ENCODE assay signal across 9 mouse cellular contexts in the genomic region with DNA sequence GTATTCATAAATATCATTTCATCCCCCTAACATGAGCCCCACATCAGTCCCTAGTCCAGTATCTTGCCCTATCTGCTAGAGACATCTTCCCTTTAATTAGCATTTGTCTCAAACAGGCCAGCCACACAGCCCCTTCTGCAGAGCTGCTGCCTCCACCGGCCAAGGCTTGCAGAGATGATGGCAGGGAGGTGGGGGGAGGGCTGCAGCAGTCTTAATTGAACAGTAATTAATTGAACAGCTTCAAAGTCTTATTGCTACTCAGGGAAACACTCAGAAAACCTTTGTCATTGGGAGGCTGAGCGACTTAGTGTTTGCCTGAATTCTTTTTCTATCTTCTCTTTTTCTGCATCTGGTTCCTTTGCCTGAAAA. TPM values are rescaled to one million over a fixed set of nuclear protein-coding genes. Genes with fewer than 3 reads are reported as not detected.
DNase-seq lines count a peak whose midpoint lies in the region; ATAC-seq and TF ChIP-seq lines count a peak whose summit lies in the region.
"Had no signal": no experiment of that assay in that cellular context is flagged by ENCODE, and none has a peak within 500 bp of the region (broad histone marks: within the 10 kb centered on the region; RNA-seq: fewer than 3 reads in every experiment).

No protein-coding gene starts in this region.

- no peak overlapping the region for H3ac ChIP-seq in myocyte (ENCODE audit: control insufficient read depth, insufficient read length)

- no peak for DNase-seq in lung, embryonic 14.5 days
- DNase-seq in lung, adult 2 months: no peak
- no peak for DNase-seq in layer of hippocampus, postnatal 14 days (ENCODE audit: low spot score in 2 of 2)
- DNase-seq in frontal cortex, postnatal 25 days (ENCODE audit: low spot score in 2 of 2): no peak
- DNase-seq in right cerebral cortex, postnatal 4 days: no peak

- H3K27me3 ChIP-seq in lung, embryonic 14.5 days (ENCODE audit: insufficient read depth, low read length): peaks cover 18% of the 10 kb centered on the region
- H3K27me3 ChIP-seq in forebrain, embryonic 12.5 days: peaks cover 31% of the 10 kb centered on the region
- peaks cover 15% of the 10 kb centered on the region for H3K27me3 ChIP-seq in intestine, embryonic 15.5 days (replicated peaks)
- H3K27me3 ChIP-seq in myocyte (ENCODE audit: control insufficient read depth, insufficient read depth, insufficient read length): no peaks in the 10 kb centered on the region

- TF ChIP-seq POLR2A in lung, adult 2 months (IDR thresholded peaks at IDR 0.05; ENCODE audit: borderline replicate concordance, extremely low read depth, low read depth, low read length): no peak
- TF ChIP-seq POLR2A in myocyte (IDR thresholded peaks at IDR 0.05; ENCODE audit: insufficient read length, low read depth): no peak

- peaks cover 27% of the 10 kb centered on the region; the same call in 1 of the 2 replicates for H3K9me3 ChIP-seq in lung, embryonic 14.5 days (ENCODE audit: low read depth, low read length)
- peaks cover 26% of the 10 kb centered on the region for H3K9me3 ChIP-seq in forebrain, embryonic 12.5 days
- H3K9me3 ChIP-seq in intestine, embryonic 15.5 days: 0 out of 2 replicates have a peak, but pooled peaks cover 18% of the 10 kb centered on the region

- H3K79me2 ChIP-seq in myocyte (ENCODE audit: control insufficient read depth, insufficient read depth): peaks cover 61% of the 10 kb centered on the region

- no peak for ATAC-seq in lung, embryonic 14.5 days (ENCODE audit: insufficient read depth)
- no peak for ATAC-seq in forebrain, embryonic 12.5 days (ENCODE audit: low FRiP score)
- ATAC-seq in intestine, embryonic 15.5 days: no peak

- 45% methylated on average over 2 of the region's 2 CpGs for WGBS in lung, embryonic 14.5 days
- WGBS in lung, adult 2 months: 57% methylated on average over 2 of the region's 2 CpGs
- WGBS in forebrain, embryonic 12.5 days: 14% methylated on average over 2 of the region's 2 CpGs
- 43% methylated on average over 2 of the region's 2 CpGs for WGBS in intestine, embryonic 15.5 days

- H3K36me3 ChIP-seq in lung, embryonic 14.5 days (ENCODE audit: insufficient read depth): peaks cover 30% of the 10 kb centered on the region
- H3K36me3 ChIP-seq in forebrain, embryonic 12.5 days (replicated peaks): peaks cover 17% of the 10 kb centered on the region
- peaks cover 5% of the 10 kb centered on the region; the same call in 1 of the 2 replicates for H3K36me3 ChIP-seq in intestine, embryonic 15.5 days
- peaks cover 4% of the 10 kb centered on the region for H3K36me3 ChIP-seq in myocyte (ENCODE audit: control insufficient read depth, insufficient read depth)

- peak overlapping the region; percentile 13; the same call in 1 of the 2 replicates for H3K9ac ChIP-seq in lung, embryonic 14.5 days
- peak overlapping the region; percentile 31 for H3K9ac ChIP-seq in forebrain, embryonic 12.5 days
- no peak overlapping the region for H3K9ac ChIP-seq in intestine, embryonic 15.5 days

- no peak overlapping the region for H3K27ac ChIP-seq in lung, embryonic 14.5 days (ENCODE audit: low read depth)
- 0 out of 2 replicates have a peak overlapping the region, but pooled peaks have one; percentile 50 for H3K27ac ChIP-seq in forebrain, embryonic 12.5 days
- H3K27ac ChIP-seq in intestine, embryonic 15.5 days: no peak overlapping the region

- peak overlapping the region; percentile 35 for H3K4me3 ChIP-seq in lung, embryonic 14.5 days (ENCODE audit: low read depth, low read length)
- no peak overlapping the region for H3K4me3 ChIP-seq in lung, adult 2 months (replicated peaks; ENCODE audit: extremely low read depth, low read depth, low read length)
- H3K4me3 ChIP-seq in forebrain, embryonic 12.5 days (replicated peaks): peak overlapping the region; percentile 32
- no peak overlapping the region for H3K4me3 ChIP-seq in intestine, embryonic 15.5 days (replicated peaks)
- H3K4me3 ChIP-seq in myocyte: no peak overlapping the region

- no peak for TF ChIP-seq CTCF in lung, embryonic 14.5 days (IDR thresholded peaks at IDR 0.05; ENCODE audit: low read depth)
- no peak for TF ChIP-seq CTCF in lung, adult 2 months (IDR thresholded peaks at IDR 0.05; ENCODE audit: insufficient read depth, low read length)

- 0 out of 2 replicates have a peak, but pooled peaks cover 4% of the 10 kb centered on the region for H3K4me1 ChIP-seq in lung, embryonic 14.5 days (ENCODE audit: insufficient read depth)
- no peaks in the 10 kb centered on the region for H3K4me1 ChIP-seq in lung, adult 2 months (ENCODE audit: control insufficient read depth, insufficient read depth, low read length)
- H3K4me1 ChIP-seq in forebrain, embryonic 12.5 days: peaks cover 53% of the 10 kb centered on the region
- H3K4me1 ChIP-seq in intestine, embryonic 15.5 days (replicated peaks): peaks cover 7% of the 10 kb centered on the region; the same call in 1 of the 2 replicates

- peak overlapping the region; percentile 72 for H3K4me2 ChIP-seq in lung, embryonic 14.5 days
- peak overlapping the region; percentile 62 for H3K4me2 ChIP-seq in forebrain, embryonic 12.5 days
- peak overlapping the region; percentile 57 for H3K4me2 ChIP-seq in intestine, embryonic 15.5 days (replicated peaks)
- H3K4me2 ChIP-seq in myocyte (ENCODE audit: low read depth): peak overlapping the region; percentile 56

TF ChIP-seq in myocyte, 11 proteins besides CTCF, POLR2A, EP300 and RAD21:
- no peak for TF ChIP-seq MYOD1 (IDR thresholded peaks at IDR 0.05; ENCODE audit: control insufficient read depth in 1 of 3, insufficient read length in 2 of 3, low read depth in 2 of 3)
- TF ChIP-seq MYOG (IDR thresholded peaks at IDR 0.05; ENCODE audit: control insufficient read depth in 1 of 3, insufficient read depth in 1 of 3, insufficient read length in 2 of 3, low read depth in 2 of 3): no peak
- no peak for TF ChIP-seq E2F4 (IDR thresholded peaks at IDR 0.05; ENCODE audit: insufficient read depth)
- no peak for TF ChIP-seq CEBPB (IDR thresholded peaks at IDR 0.05; ENCODE audit: insufficient read depth, poor library complexity, severe bottlenecking)
- no peak for TF ChIP-seq SRF (IDR thresholded peaks at IDR 0.05; ENCODE audit: control insufficient read depth, insufficient read length, low read depth)
- TF ChIP-seq POLR2AphosphoS2 (IDR thresholded peaks at IDR 0.05; ENCODE audit: insufficient read length, low read depth): no peak
- no peak for TF ChIP-seq USF1 (IDR thresholded peaks at IDR 0.05; ENCODE audit: low read depth)

RNA-seq across cellular contexts. Expression of a gene that starts 7.5 kb away (rescaled TPM):
- polyA plus RNA-seq in lung, embryonic 14.5 days (2014; fragmentation: Nextera tagmentation; extraction: Ambion mirVana): 1,980 and 2,011 TPM in 2 replicates
- 897 and 1,050 TPM in 2 replicates for polyA plus RNA-seq in lung, adult 2 months (2012; rRNA removed)
- polyA plus RNA-seq in forebrain, embryonic 12.5 days (2016; fragmentation: Nextera tagmentation; extraction: Ambion mirVana): 1,283 and 1,309 TPM in 2 replicates
- 1,496 and 1,641 TPM in 2 replicates for polyA plus RNA-seq in intestine, embryonic 15.5 days (2015; fragmentation: Nextera tagmentation; extraction: Ambion mirVana)
- polyA plus RNA-seq in myocyte (2012; fragmentation: generic; extraction: Trizol): 1,706 TPM
- 1,000 to 10,000 TPM; 1,917 to 1,971 TPM for total RNA-seq in layer of hippocampus, postnatal 14 days (2021)

RNA-seq across cellular contexts. Expression of a gene that starts 54.9 kb away (rescaled TPM):
- polyA plus RNA-seq in lung, embryonic 14.5 days (2014; fragmentation: Nextera tagmentation; extraction: Ambion mirVana): 11.3 and 14.7 TPM in 2 replicates
- not detected in 2 replicates for polyA plus RNA-seq in lung, adult 2 months (2012; rRNA removed)
- 7.1 and 7.5 TPM in 2 replicates for polyA plus RNA-seq in forebrain, embryonic 12.5 days (2016; fragmentation: Nextera tagmentation; extraction: Ambion mirVana)
- 29.6 and 40.8 TPM in 2 replicates for polyA plus RNA-seq in intestine, embryonic 15.5 days (2015; fragmentation: Nextera tagmentation; extraction: Ambion mirVana)
- polyA plus RNA-seq in myocyte (2012; fragmentation: generic; extraction: Trizol): 9.7 TPM
- 1 to 10 TPM; 2.6 to 2.8 TPM for total RNA-seq in layer of hippocampus, postnatal 14 days (2021)
- polyA plus RNA-seq: small intestine, adult 2 months had no signal

Comparison
In these comparisons a context has a peak if more than half of its experiments do, and no peak if none do; other contexts are left out.
1. H3K4me3 ChIP-seq: peak in lung, embryonic 14.5 days (single experiment) and forebrain, embryonic 12.5 days (single experiment); none in lung, adult 2 months (single experiment), intestine, embryonic 15.5 days (single experiment) and myocyte (single experiment).
2. Peak in every context shown above with its lines, with median percentiles within 50 percentile points of each other: H3K4me2 ChIP-seq.